29 mouse cellular contexts compared by ENCODE assay signal in genomic region chr16:97906337-97906736, GRCm38 (mm10). TPM values are rescaled to one million over a fixed set of nuclear protein-coding genes. Genes with fewer than 3 reads are reported as not detected.
DNase-seq lines count a peak whose midpoint lies in the region; ATAC-seq and TF ChIP-seq lines count a peak whose summit lies in the region.
"Had no signal": no experiment of that assay in that cellular context is flagged by ENCODE, and none has a peak within 500 bp of the region (broad histone marks: within the 10 kb centered on the region; RNA-seq: fewer than 3 reads in every experiment).

No protein-coding gene starts in this region.

- TF ChIP-seq POLR2A in liver, adult 2 months (IDR thresholded peaks at IDR 0.05; ENCODE audit: extremely low read depth, insufficient read depth, low read length): no peak

- no peak overlapping the region for H3K4me2 ChIP-seq in liver, embryonic 11.5 days
- H3K4me2 ChIP-seq: embryonic facial prominence, embryonic 13.5 days; embryonic facial prominence, embryonic 15.5 days; forebrain, embryonic 12.5 days had no signal

- no peak overlapping the region for H3K9ac ChIP-seq in liver, adult 2 months (ENCODE audit: low read depth, low read length)
- no peak overlapping the region for H3K9ac ChIP-seq in liver, embryonic 11.5 days (ENCODE audit: low read depth, low read length)
- H3K9ac ChIP-seq: embryonic facial prominence, embryonic 13.5 days; embryonic facial prominence, embryonic 15.5 days; forebrain, embryonic 12.5 days had no signal

- DNase-seq in gastrocnemius, adult 2 months: no peak
- no peak for DNase-seq in gastrocnemius, postnatal 14 days
- peak; percentile 82 for DNase-seq in liver, adult 2 months (ENCODE audit: extremely low read depth, low read depth, low spot score)
- no peak for DNase-seq in liver, embryonic 11.5 days (ENCODE audit: low spot score)
- no peak for DNase-seq in testis, postnatal 14 days (ENCODE audit: low spot score)
- DNase-seq: adrenal gland, adult 8-10 months; adrenal gland, postnatal 14 days; adrenal gland, postnatal 36 days; B cell, adult 2 months; cerebellum, adult 11 months; cerebellum, adult 18-20 months; cerebellum, adult 8-10 months; cerebellum, adult 9-11 months; cerebellum, postnatal 14 days; cerebellum, postnatal 36 days; embryo, embryonic 11 days had no signal

- no peaks in the 10 kb centered on the region for H3K27me3 ChIP-seq in liver, adult 2 months (ENCODE audit: control insufficient read depth, insufficient read depth, low read length)
- H3K27me3 ChIP-seq in liver, embryonic 11.5 days (replicated peaks; ENCODE audit: control insufficient read depth, insufficient read depth, low read length): no peaks in the 10 kb centered on the region
- H3K27me3 ChIP-seq: CH12.LX; embryonic facial prominence, embryonic 13.5 days; embryonic facial prominence, embryonic 15.5 days; forebrain, embryonic 12.5 days; Patski had no signal

- H3K79me2 ChIP-seq in liver, adult 2 months (ENCODE audit: control insufficient read depth, insufficient read depth, low read length): peaks cover 19% of the 10 kb centered on the region; the same call in 1 of the 2 replicates

- peaks cover 13% of the 10 kb centered on the region for H3K4me1 ChIP-seq in liver, adult 2 months (ENCODE audit: control insufficient read depth, insufficient read depth, low read length)
- H3K4me1 ChIP-seq in liver, embryonic 11.5 days (replicated peaks; ENCODE audit: control insufficient read depth, insufficient read depth, low read length): peaks cover 15% of the 10 kb centered on the region
- peaks cover 8% of the 10 kb centered on the region; the same call in 1 of the 2 replicates for H3K4me1 ChIP-seq in brown adipose tissue, adult 24 weeks (ENCODE audit: control insufficient read depth, insufficient read depth, insufficient read length, low read length)
- H3K4me1 ChIP-seq: embryonic facial prominence, embryonic 13.5 days; embryonic facial prominence, embryonic 15.5 days; forebrain, embryonic 10.5 days; forebrain, embryonic 12.5 days had no signal

- H3K36me3 ChIP-seq in liver, adult 2 months (ENCODE audit: control insufficient read depth, insufficient read depth, low read length): peaks cover 30% of the 10 kb centered on the region
- H3K36me3 ChIP-seq in liver, embryonic 11.5 days (ENCODE audit: control insufficient read depth, insufficient read depth, low read length): no peaks in the 10 kb centered on the region
- H3K36me3 ChIP-seq: forebrain, embryonic 10.5 days; forebrain, embryonic 12.5 days had no signal

- no peak for ATAC-seq in liver, embryonic 11.5 days (replicated peaks; ENCODE audit: low FRiP score)
- ATAC-seq: activated CD4-positive, CD25-positive, alpha-beta regulatory T cell, adult 4 months; CD4-positive, CD25-positive, alpha-beta regulatory T cell, adult 4 months; forebrain, embryonic 14.5 days; forebrain, embryonic 16.5 days; Patski had no signal

- no peaks in the 10 kb centered on the region for H3K9me3 ChIP-seq in liver, embryonic 11.5 days (ENCODE audit: control insufficient read depth, low read length)
- H3K9me3 ChIP-seq: embryonic facial prominence, embryonic 13.5 days; embryonic facial prominence, embryonic 15.5 days; forebrain, embryonic 10.5 days; forebrain, embryonic 12.5 days; G1E had no signal

- H3K4me3 ChIP-seq in gastrocnemius, adult 2 months: peak overlapping the region; percentile 17; the same call in 1 of the 2 replicates
- H3K4me3 ChIP-seq in liver, adult 2 months (ENCODE audit: insufficient read depth, low read depth, low read length): no peak overlapping the region
- no peak overlapping the region for H3K4me3 ChIP-seq in liver, embryonic 11.5 days (ENCODE audit: low read depth, low read length)
- H3K4me3 ChIP-seq in brown adipose tissue, adult 24 weeks (ENCODE audit: insufficient read depth, low read depth, low read length): no peak overlapping the region
- H3K4me3 ChIP-seq: embryonic facial prominence, embryonic 13.5 days; embryonic facial prominence, embryonic 15.5 days; erythroblast, embryonic 14.5 days; forebrain, embryonic 10.5 days; forebrain, embryonic 12.5 days had no signal

- H3K27ac ChIP-seq in gastrocnemius, adult 2 months: peak overlapping the region; percentile 38
- 0 out of 2 replicates have a peak overlapping the region, but pooled peaks have one; percentile 41 for H3K27ac ChIP-seq in liver, adult 2 months (replicated peaks; ENCODE audit: insufficient read depth, low read depth, low read length)
- no peak overlapping the region for H3K27ac ChIP-seq in liver, embryonic 11.5 days (ENCODE audit: low read depth, low read length)
- H3K27ac ChIP-seq in brown adipose tissue, adult 24 weeks (replicated peaks; ENCODE audit: low read depth, low read length): peak overlapping the region; percentile 29
- H3K27ac ChIP-seq: embryonic facial prominence, embryonic 13.5 days; embryonic facial prominence, embryonic 15.5 days; forebrain, embryonic 10.5 days; forebrain, embryonic 12.5 days had no signal

- intact Hi-C loops in gastrocnemius, adult 2 months (cut with DNase I): no loop called here
- intact Hi-C loops in gastrocnemius, postnatal 14 days (cut with DNase I; ENCODE audit: low total_unique reads): no loop called here

- TF ChIP-seq CTCF in gastrocnemius, adult 2 months (IDR thresholded peaks at IDR 0.05): no peak
- no peak for TF ChIP-seq CTCF in liver, adult 2 months (IDR thresholded peaks at IDR 0.05; ENCODE audit: low read depth, low read length)

RNA-seq across cellular contexts. Expression of gene Prdm15, which starts 54.7 kb away (rescaled TPM):
- 10 to 100 TPM in 1 of 2 experiments, 1 to 10 TPM in 1; 6.7 to 10.2 TPM for total RNA-seq in gastrocnemius, adult 2 months (2021)
- 1 to 10 TPM; 3.7 to 5.9 TPM for total RNA-seq in gastrocnemius, postnatal 14 days (2021)
- total RNA-seq in liver, adult 2 months (2014; rRNA removed): 3.0 and 4.9 TPM in 2 replicates
- polyA plus RNA-seq in liver, adult 2 months (2012; rRNA removed): 2.8 and 6.2 TPM in 2 replicates
- polyA plus RNA-seq in liver, embryonic 11.5 days (2014; fragmentation: Nextera tagmentation; extraction: Ambion mirVana): 8.2 and 8.3 TPM in 2 replicates
- polyA plus RNA-seq in brown adipose tissue, adult 24 weeks (2012; ENCODE audit: insufficient read depth, insufficient read length, missing spikeins): 1.9 and 4.7 TPM in 2 replicates

RNA-seq across cellular contexts. Expression of gene C2cd2, which starts 56.1 kb away (rescaled TPM):
- total RNA-seq in gastrocnemius, adult 2 months (2021): 100 to 1,000 TPM; 203 to 277 TPM
- 100 to 1,000 TPM in 1 of 2 experiments, 10 to 100 TPM in 1; 83.9 to 109 TPM for total RNA-seq in gastrocnemius, postnatal 14 days (2021)
- total RNA-seq in liver, adult 2 months (2014; rRNA removed): 56.7 and 57.1 TPM in 2 replicates
- polyA plus RNA-seq in liver, adult 2 months (2012; rRNA removed): 173 and 183 TPM in 2 replicates
- 12.1 and 12.5 TPM in 2 replicates for polyA plus RNA-seq in liver, embryonic 11.5 days (2014; fragmentation: Nextera tagmentation; extraction: Ambion mirVana)
- 10.8 and 22.2 TPM in 2 replicates for polyA plus RNA-seq in brown adipose tissue, adult 24 weeks (2012; ENCODE audit: insufficient read depth, insufficient read length, missing spikeins)

RNA-seq across cellular contexts. Expression of gene Zbtb21, which starts 56.1 kb away (rescaled TPM):
- total RNA-seq in gastrocnemius, adult 2 months (2021): 1 to 10 TPM; 7.4 to 9.1 TPM
- total RNA-seq in gastrocnemius, postnatal 14 days (2021): 1 to 10 TPM; 7.7 to 7.8 TPM
- total RNA-seq in liver, adult 2 months (2014; rRNA removed): 4.2 and 5.7 TPM in 2 replicates
- 7.2 and 8.8 TPM in 2 replicates for polyA plus RNA-seq in liver, adult 2 months (2012; rRNA removed)
- polyA plus RNA-seq in liver, embryonic 11.5 days (2014; fragmentation: Nextera tagmentation; extraction: Ambion mirVana): 10.0 and 10.1 TPM in 2 replicates
- 9.6 and 14.7 TPM in 2 replicates for polyA plus RNA-seq in brown adipose tissue, adult 24 weeks (2012; ENCODE audit: insufficient read depth, insufficient read length, missing spikeins)
